Mouse (Mus musculus) small intestine, adult 2 months (tissue): ENCODE data around the gene Cdh4. TPM values are rescaled to one million over a fixed set of nuclear protein-coding genes. Genes with fewer than 3 reads are reported as not detected.

Source experiments
- H3K27ac ChIP-seq: fragments of 200-500 bp; 2 replicates; pipeline ENCODE4 v1.5.1; 2012; ENCODE audit warnings: low read depth, low read length, control low read depth, inconsistent platforms; ENCODE audit not compliant: insufficient read depth
- H3K27me3 ChIP-seq: fragments of 200-500 bp; 2 replicates; pipeline ENCODE4 v1.6.1; 2012; ENCODE audit warnings: mild to moderate bottlenecking, moderate library complexity, low read length, inconsistent platforms; ENCODE audit not compliant: control insufficient read depth, insufficient read depth
- H3K36me3 ChIP-seq: fragments of 200-500 bp; 2 replicates; pipeline ENCODE4 v1.6.1; 2012; ENCODE audit warnings: mild to moderate bottlenecking, low read length, control low read depth, inconsistent platforms; ENCODE audit not compliant: control insufficient read depth, insufficient read depth
- H3K4me1 ChIP-seq: fragments of 200-500 bp; 2 replicates; pipeline ENCODE4 v1.6.1; 2012; ENCODE audit warnings: low read length, inconsistent platforms, mixed read lengths; ENCODE audit not compliant: control insufficient read depth, insufficient read depth, insufficient read length
- H3K4me3 ChIP-seq: fragments of 200-500 bp; 2 replicates; pipeline ENCODE4 v1.5.1; 2012; ENCODE audit warnings: low read depth, mild to moderate bottlenecking, control low read depth, inconsistent platforms, low read length, moderate library complexity
- CTCF ChIP-seq: fragments of 200-500 bp; IDR thresholded peaks from 2 replicates; pipeline ENCODE4 v1.5.1; 2012; ENCODE audit warnings: low read depth, mild to moderate bottlenecking, control low read depth, inconsistent platforms, low read length, moderate library complexity, mixed read lengths; ENCODE audit not compliant: insufficient replicate concordance, insufficient read length; ENCODE audit errors: extremely low read depth
- POLR2A ChIP-seq: fragments of 200-500 bp; IDR thresholded peaks from 2 replicates; pipeline ENCODE4 v1.6.1; 2012; ENCODE audit warnings: low read depth, mild to moderate bottlenecking, control low read depth, inconsistent platforms, low read length, moderate library complexity
- WGBS: fragments of 180-500 bp; shearing (Covaris S2); methylation state at CpG from one replicate; pipeline ENCODE4 v1.1.7; 2018; 5-methylcytosine and 5-hydroxymethylcytosine counted together
- polyA plus RNA-seq: library from polyadenylated mRNA; depleted of rRNA; stranded (reverse); fragments of >200 nt; gene quantifications from 2 replicates; pipeline ENCODE4 v1.2.3, GENCODE M21; 2012

Gene Cdh4
- polyA plus RNA-seq, 1 experiment = 0.19 TPM

- H3K4me1 ChIP-seq = no peaks in the 10 kb centered on the region
- WGBS = 70% methylated on average over 10 of the region's 10 CpGs
- H3K4me3 ChIP-seq = no peak overlapping the region
- no peaks in the 10 kb centered on the region for H3K27me3 ChIP-seq
- TF ChIP-seq POLR2A (no peak), CTCF (no peak)
- no peaks in the 10 kb centered on the region for H3K36me3 ChIP-seq
- no peak overlapping the region for H3K27ac ChIP-seq
These were observed 395.0 kb downstream of the Cdh4 start for GRCm38 (mm10) chr2:179837186-179837585.

- Histone ChIP-seq H3K27me3 (no peaks in the 10 kb centered on the region), H3K27ac (no peak overlapping the region), H3K4me1 (no peaks in the 10 kb centered on the region), H3K36me3 (no peaks in the 10 kb centered on the region), H3K4me3 (no peak overlapping the region)
- WGBS = 81% methylated on average over 7 of the region's 7 CpGs
- TF ChIP-seq POLR2A = no peak
- no peak for TF ChIP-seq CTCF
These were observed 395.8 kb downstream of the Cdh4 start for GRCm38 (mm10) chr2:179838036-179838435.

- TF ChIP-seq POLR2A (no peak), CTCF (no peak)
- H3K27me3 ChIP-seq = no peaks in the 10 kb centered on the region
- H3K4me3 ChIP-seq = no peak overlapping the region
- no peaks in the 10 kb centered on the region for H3K4me1 ChIP-seq
- H3K27ac ChIP-seq = no peak overlapping the region
- WGBS = 63% methylated on average over 12 of the region's 12 CpGs
- no peaks in the 10 kb centered on the region for H3K36me3 ChIP-seq
These were observed 400.6 kb downstream of the Cdh4 start for GRCm38 (mm10) chr2:179842610-179843389.

GRCm38 (mm10) chr2:179849732-179850131, 407.5 kb downstream of the Cdh4 start:
- 47% methylated on average over 9 of the region's 9 CpGs for WGBS
- no peak overlapping the region for H3K4me3 ChIP-seq
- H3K4me1 ChIP-seq = no peaks in the 10 kb centered on the region

GRCm38 (mm10) chr2:179852169-179852568, 409.9 kb downstream of the Cdh4 start:
- no peak overlapping the region for H3K27ac ChIP-seq
- TF ChIP-seq CTCF (no peak), POLR2A (no peak)
- no peak overlapping the region for H3K4me3 ChIP-seq
- H3K36me3 ChIP-seq = no peaks in the 10 kb centered on the region
- H3K4me1 ChIP-seq = no peaks in the 10 kb centered on the region
- WGBS = 77% methylated on average over 10 of the region's 10 CpGs
- H3K27me3 ChIP-seq = no peaks in the 10 kb centered on the region

More at GRCm38 (mm10) chr2:179849732-179850131, 407.5 kb downstream of the Cdh4 start:
- H3K27ac ChIP-seq = no peak overlapping the region
- H3K27me3 ChIP-seq = no peaks in the 10 kb centered on the region
- no peak for TF ChIP-seq POLR2A
- no peak for TF ChIP-seq CTCF
- no peaks in the 10 kb centered on the region for H3K36me3 ChIP-seq

- no peaks in the 10 kb centered on the region for H3K4me1 ChIP-seq
- H3K27me3 ChIP-seq = no peaks in the 10 kb centered on the region
- no peak overlapping the region for H3K27ac ChIP-seq
- 83% methylated on average over 11 of the region's 11 CpGs for WGBS
- no peak overlapping the region for H3K4me3 ChIP-seq
- no peaks in the 10 kb centered on the region for H3K36me3 ChIP-seq
- TF ChIP-seq CTCF (no peak), POLR2A (no peak)
These were observed 410.6 kb downstream of the Cdh4 start for GRCm38 (mm10) chr2:179852862-179853261.

- 81% methylated on average over 10 of the region's 10 CpGs for WGBS
- H3K36me3 ChIP-seq = no peaks in the 10 kb centered on the region
- no peak overlapping the region for H3K27ac ChIP-seq
- H3K4me1 ChIP-seq = no peaks in the 10 kb centered on the region
- H3K4me3 ChIP-seq = no peak overlapping the region
- TF ChIP-seq POLR2A (no peak), CTCF (no peak)
- H3K27me3 ChIP-seq = no peaks in the 10 kb centered on the region
These were observed 411.7 kb downstream of the Cdh4 start for GRCm38 (mm10) chr2:179853892-179854291.
